ENCODE assay signal across 15 mouse cellular contexts in the genomic region with DNA sequence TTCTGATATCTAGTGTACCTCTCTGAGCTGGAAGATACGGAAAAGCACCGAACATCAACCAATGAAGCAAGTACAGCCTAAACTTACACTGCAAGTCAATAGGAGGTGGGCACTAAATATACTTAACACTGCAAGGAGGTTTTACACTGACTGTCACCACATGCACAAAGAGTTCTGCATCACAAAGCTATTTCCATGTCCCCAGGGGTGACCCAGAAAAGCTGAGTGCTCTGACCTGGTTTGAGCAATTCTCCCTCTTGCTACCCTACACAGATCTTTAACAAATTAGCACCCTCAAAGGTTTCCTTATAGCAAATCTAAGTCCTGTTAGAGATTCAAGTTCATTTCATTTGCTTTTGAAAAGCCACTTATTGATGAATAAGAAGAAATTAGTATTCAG.
DNase-seq lines count a peak whose midpoint lies in the region; ATAC-seq lines count a peak whose summit lies in the region.
"Had no signal": no experiment of that assay in that cellular context is flagged by ENCODE, and none has a peak within 500 bp of the region (broad histone marks: within the 10 kb centered on the region; RNA-seq: fewer than 3 reads in every experiment).

No protein-coding gene starts in this region.

- ATAC-seq in cerebellum, adult (ENCODE audit: insufficient number of reproducible peaks, low FRiP score, low TSS enrichment) = peak; percentile 59; the same call in 1 of the 2 replicates
- ATAC-seq: forebrain, embryonic 13.5 days; forebrain, embryonic 15.5 days; forebrain, postnatal 0 days had no signal

- DNase-seq in cerebellum, postnatal 25 days = no peak
- peak; percentile 17 for DNase-seq in cerebellum, adult 9-11 months
- DNase-seq in cerebellum, postnatal 10 days = no peak
- DNase-seq in brain, adult 2 months (ENCODE audit: low read depth, low spot score) = peak; percentile 41
- peak; percentile 59 for DNase-seq in retina, postnatal 1 day
- no peak for DNase-seq in testis, postnatal 14 days (ENCODE audit: low spot score)
- DNase-seq: adrenal gland, adult 2 months; adrenal gland, postnatal 10 days; adrenal gland, postnatal 25 days; cerebellum, adult 11-12 months; cerebellum, postnatal 14 days; forebrain, postnatal 0 days had no signal

Comparison
In these comparisons a context has a peak if more than half of its experiments do, and no peak if none do; other contexts are left out.
1. DNase-seq: peak in cerebellum, adult 9-11 months (single experiment), brain, adult 2 months (single experiment) and retina, postnatal 1 day (single experiment); none in cerebellum, postnatal 25 days (0 of 2), cerebellum, postnatal 10 days (0 of 2) and testis, postnatal 14 days (single experiment).